Mouse (Mus musculus) stomach, postnatal 0 days (tissue): ENCODE results near the gene Rin2. TPM values are rescaled to one million over a fixed set of nuclear protein-coding genes. Genes with fewer than 3 reads are reported as not detected.
A peak's percentile ranks its signal among the peaks of the same experiment; 100 is the strongest.
"Not testable (repeated sequence)": the region's sequence is repeated elsewhere in the genome, so short reads cannot be mapped to it uniquely, and the experiment has no call there.

ENCODE experiments used
- ATAC-seq: fragments of 200-750 bp; cut with Nextera tagmentation; 2 replicates; pipeline ENCODE4 v1.8.0; 2017; ENCODE audit not compliant: low FRiP score, low TSS enrichment
- DNase-seq: peaks from one replicate; pipeline ENCODE4 v3.0.0-alpha.2; 2016; ENCODE audit warnings: low spot score
- H3K27ac ChIP-seq: fragments of 300-500 bp; sonication (generic); replicated peaks from 2 replicates; pipeline ENCODE4 v1.5.1; 2014; ENCODE audit warnings: mild to moderate bottlenecking, control low read depth
- H3K27me3 ChIP-seq: fragments of 300-500 bp; sonication (generic); 2 replicates; pipeline ENCODE4 v1.6.1; 2014; ENCODE audit warnings: low read length; ENCODE audit not compliant: control insufficient read depth, insufficient read depth
- H3K36me3 ChIP-seq: fragments of 300-500 bp; sonication (generic); 2 replicates; pipeline ENCODE4 v1.6.1; 2014; ENCODE audit warnings: low read length, mixed read lengths; ENCODE audit not compliant: control insufficient read depth, insufficient read depth
- H3K4me1 ChIP-seq: fragments of 300-500 bp; sonication (generic); replicated peaks from 2 replicates; pipeline ENCODE4 v1.6.1; 2014; ENCODE audit warnings: antibody characterized with exemption; ENCODE audit not compliant: control insufficient read depth, insufficient read depth
- H3K4me2 ChIP-seq: fragments of 300-500 bp; sonication (generic); replicated peaks from 2 replicates; pipeline ENCODE4 v1.6.1; 2014; ENCODE audit warnings: low read depth, mild to moderate bottlenecking, control low read depth, moderate library complexity
- H3K4me3 ChIP-seq: fragments of 300-500 bp; sonication (generic); 2 replicates; pipeline ENCODE4 v1.5.1; 2014; ENCODE audit warnings: low read depth, low read length, control low read depth
- H3K9ac ChIP-seq: fragments of 300-500 bp; sonication (generic); 2 replicates; pipeline ENCODE4 v1.6.1; 2014; ENCODE audit warnings: mild to moderate bottlenecking, low read length, control low read depth, mixed read lengths
- H3K9me3 ChIP-seq: fragments of 300-500 bp; sonication (generic); 2 replicates; pipeline ENCODE4 v1.6.1; 2016; ENCODE audit warnings: low read length; ENCODE audit not compliant: control insufficient read depth
- CTCF ChIP-seq: IDR thresholded peaks from 2 replicates; pipeline ENCODE4 v1.5.1; 2016; ENCODE audit warnings: antibody characterized with exemption, low read depth, mild to moderate bottlenecking, moderate library complexity
- EP300 ChIP-seq: optimal IDR thresholded peaks from 2 replicates; pipeline ENCODE3; 2016; ENCODE audit warnings: antibody characterized with exemption
- WGBS: fragments of 180-500 bp; shearing (Covaris S2); extraction: QIAGEN DNeasy Blood & Tissue Kit; methylation state at CpG from one replicate; pipeline ENCODE4 v1.1.7; 2014; 5-methylcytosine and 5-hydroxymethylcytosine counted together
- polyA plus RNA-seq: library from polyadenylated mRNA; unstranded; fragments of >200 nt; fragmentation: Nextera tagmentation; extraction: Ambion mirVana; gene quantifications from 2 replicates; pipeline ENCODE4 v1.2.1, GENCODE M21; 2015

The Rin2 gene
- polyA plus RNA-seq, 1 experiment from 2014 or later: 22.2 TPM

DNA sequence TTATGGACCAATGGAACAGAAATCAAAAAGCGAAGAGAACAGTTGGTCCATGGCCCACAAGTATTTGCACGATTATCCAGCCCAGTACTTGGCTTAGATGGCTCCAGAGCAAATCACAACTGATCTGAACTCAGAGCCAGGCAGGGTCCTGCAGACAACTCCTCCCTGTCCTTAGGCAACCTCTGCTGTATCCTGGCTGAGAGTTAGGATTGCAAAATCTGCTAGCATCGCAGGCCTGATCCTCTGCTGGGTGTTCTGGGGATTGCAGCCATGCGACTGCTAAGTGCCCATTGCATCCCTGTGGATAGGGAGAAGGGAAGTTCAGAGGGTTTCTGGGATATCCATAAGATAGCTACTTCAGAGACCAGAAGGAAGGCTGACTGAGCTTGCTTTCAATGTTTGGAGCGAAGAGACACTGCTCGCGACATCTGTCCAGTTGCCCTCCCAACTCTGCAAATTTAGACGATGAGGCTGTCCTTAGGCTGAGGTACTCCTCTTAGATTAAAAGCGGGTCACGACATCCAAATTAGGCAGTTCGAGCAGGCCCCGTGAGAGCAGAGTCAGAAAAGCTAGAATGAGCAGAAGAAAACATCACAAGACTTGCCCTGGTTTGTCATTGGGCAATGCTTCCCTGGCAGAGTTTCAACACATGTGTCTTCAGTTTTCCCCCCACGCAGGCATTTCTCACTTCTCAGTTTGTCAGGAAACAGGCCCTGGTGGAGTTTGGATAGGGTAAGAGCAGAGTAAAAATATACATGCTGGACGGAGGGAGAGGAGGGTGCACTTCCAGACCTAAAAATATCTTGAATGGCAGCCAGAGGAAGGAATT, 213.1 kb downstream of the Rin2 start:
- H3K4me1 ChIP-seq: peaks cover 2% of the 10 kb centered on the region; the same call in 1 of the 2 replicates
- no peak overlapping the region for H3K4me3 ChIP-seq
- H3K27ac ChIP-seq: peak overlapping the region; percentile 82
- 42% methylated on average over 14 of the region's 14 CpGs for WGBS
- H3K9ac ChIP-seq: no peak overlapping the region
- DNase-seq (peak; percentile 50), ATAC-seq (peak; percentile 70)
- no peaks in the 10 kb centered on the region for H3K9me3 ChIP-seq
- H3K36me3 ChIP-seq: peaks cover 13% of the 10 kb centered on the region
- no peak overlapping the region for H3K4me2 ChIP-seq
- TF ChIP-seq EP300: no peak
- peak; percentile 71 for TF ChIP-seq CTCF
- H3K27me3 ChIP-seq: no peaks in the 10 kb centered on the region

DNA sequence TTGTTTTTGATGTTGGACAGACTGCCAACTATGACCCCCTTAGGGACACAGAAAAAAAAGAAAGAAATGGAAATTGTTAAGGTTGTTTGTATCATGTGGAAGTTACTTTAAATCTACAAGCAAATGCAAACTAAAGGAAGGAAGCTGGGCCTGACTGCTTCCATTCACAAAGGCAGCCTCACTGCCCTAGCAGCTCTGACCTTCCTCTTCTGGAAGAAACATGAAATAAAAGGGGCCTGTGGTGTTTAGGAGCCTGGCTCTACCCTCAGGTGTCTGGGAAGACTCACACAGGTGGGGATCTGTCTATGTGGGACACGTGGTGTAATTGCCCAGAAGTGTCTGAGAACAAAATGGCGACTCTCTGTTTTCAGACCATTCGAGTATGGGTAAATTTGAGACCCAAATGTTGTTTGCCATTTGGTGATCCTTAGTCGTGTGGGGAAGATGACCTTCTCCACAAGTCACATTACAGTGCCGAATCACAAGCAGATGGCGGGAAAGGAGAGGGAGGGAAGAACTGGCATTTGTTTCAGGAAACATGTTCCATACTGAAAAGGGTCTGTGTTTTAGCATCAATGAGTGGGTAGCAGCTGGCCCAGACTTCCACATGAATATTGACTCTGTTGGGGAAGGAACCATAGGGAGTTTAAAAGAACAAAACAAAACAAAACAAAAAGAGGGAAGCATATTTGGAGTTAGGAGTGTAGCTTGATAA, 213.9 kb downstream of the Rin2 start:
- WGBS: 61% methylated on average over 6 of the region's 6 CpGs
- ATAC-seq: no peak
- H3K27ac ChIP-seq: peak overlapping the region; percentile 82

DNA sequence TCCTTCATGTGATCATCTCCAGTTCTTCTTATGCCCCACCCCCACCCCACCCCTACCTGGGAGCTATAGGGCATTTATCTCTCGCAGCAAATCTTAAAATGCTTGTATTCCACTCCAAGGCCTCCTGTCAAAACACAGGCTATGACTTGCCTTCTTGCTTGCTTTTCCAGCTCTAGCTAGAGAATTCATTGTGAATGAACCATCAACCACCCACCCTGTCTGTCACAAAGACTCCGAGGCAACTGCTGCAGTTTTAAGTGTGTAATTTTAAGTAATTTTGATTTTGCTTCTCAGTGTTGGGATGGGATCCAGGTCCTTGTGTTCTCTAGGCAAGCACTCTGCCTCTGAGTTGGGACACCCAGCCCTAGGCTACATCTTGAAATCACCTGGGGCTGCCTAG, 215.6 kb downstream of the Rin2 start:
- Histone ChIP-seq H3K36me3 (peaks cover 10% of the 10 kb centered on the region), H3K4me2 (no peak overlapping the region), H3K9me3 (no peaks in the 10 kb centered on the region), H3K27me3 (no peaks in the 10 kb centered on the region), H3K4me3 (no peak overlapping the region), H3K9ac (no peak overlapping the region), H3K4me1 (0 out of 2 replicates have a peak, but pooled peaks cover 2% of the 10 kb centered on the region), H3K27ac (no peak overlapping the region)
- TF ChIP-seq EP300 (no peak), CTCF (no peak)
- ATAC-seq: no peak
- DNase-seq: no peak
- WGBS: 73% methylated on average over 2 of the region's 2 CpGs

More for the DNA sequence above, 213.9 kb downstream of the Rin2 start:
- Histone ChIP-seq H3K4me2 (no peak overlapping the region), H3K4me1 (peaks cover 2% of the 10 kb centered on the region; the same call in 1 of the 2 replicates), H3K9ac (no peak overlapping the region), H3K4me3 (no peak overlapping the region), H3K27me3 (no peaks in the 10 kb centered on the region), H3K9me3 (no peaks in the 10 kb centered on the region), H3K36me3 (peaks cover 13% of the 10 kb centered on the region)
- TF ChIP-seq EP300 (no peak), CTCF (no peak)
- no peak for DNase-seq

DNA sequence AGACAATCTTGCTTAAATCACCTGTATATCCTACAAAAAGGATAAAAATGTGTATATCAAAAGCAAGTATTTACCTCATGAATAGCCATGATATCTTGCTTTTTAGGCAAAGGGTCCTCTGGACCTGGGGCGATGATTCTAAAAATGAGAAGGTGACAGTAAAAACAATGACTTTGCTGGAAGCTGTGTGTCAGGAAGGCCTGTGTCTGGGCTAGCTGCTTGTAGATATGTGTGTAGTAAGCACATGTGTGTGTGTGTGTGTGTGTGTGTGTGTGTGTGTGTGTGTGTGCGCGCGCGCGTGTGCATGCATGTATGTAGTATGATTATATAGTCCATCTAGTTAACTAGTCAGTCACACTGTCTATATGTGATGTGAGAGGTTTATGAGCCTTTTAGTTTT, 218.7 kb downstream of the Rin2 start:
- 97% methylated on average over 6 of the region's 6 CpGs for WGBS
- TF ChIP-seq CTCF (no peak), EP300 (no peak)
- Histone ChIP-seq H3K4me3 (no peak overlapping the region), H3K4me2 (no peak overlapping the region), H3K27ac (no peak overlapping the region), H3K27me3 (no peaks in the 10 kb centered on the region), H3K9ac (no peak overlapping the region), H3K36me3 (no peaks in the 10 kb centered on the region), H3K9me3 (no peaks in the 10 kb centered on the region), H3K4me1 (no peaks in the 10 kb centered on the region)
- ATAC-seq (no peak), DNase-seq (no peak)

DNA sequence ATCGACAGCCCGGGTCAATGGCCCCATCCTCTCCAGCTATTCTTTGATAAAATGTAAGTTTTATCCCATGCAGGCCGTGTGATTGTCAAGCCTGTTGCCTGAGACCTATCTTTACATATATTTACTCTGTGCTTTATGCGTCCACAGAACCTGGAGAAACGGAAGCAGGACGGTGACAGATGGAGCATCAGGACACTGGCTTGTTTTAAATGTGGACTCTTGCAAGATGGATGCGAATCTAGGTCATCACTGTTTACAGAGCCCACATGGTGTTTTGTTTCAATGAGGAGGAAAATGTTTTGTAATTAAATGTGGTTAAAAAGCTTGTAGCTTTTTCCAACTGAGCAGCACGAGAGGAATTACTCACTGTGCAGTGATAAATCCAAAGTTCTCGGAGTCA, 223.1 kb downstream of the Rin2 start:
- H3K9me3 ChIP-seq: no peaks in the 10 kb centered on the region
- H3K36me3 ChIP-seq: no peaks in the 10 kb centered on the region
- no peak for TF ChIP-seq EP300
- no peak for TF ChIP-seq CTCF
- no peak overlapping the region for H3K27ac ChIP-seq
- no peak overlapping the region for H3K4me2 ChIP-seq
- no peaks in the 10 kb centered on the region for H3K27me3 ChIP-seq
- no peak overlapping the region for H3K9ac ChIP-seq
- WGBS: 50% methylated on average over 9 of the region's 9 CpGs
- H3K4me3 ChIP-seq: no peak overlapping the region
- ATAC-seq (no peak), DNase-seq (no peak)
- H3K4me1 ChIP-seq: no peaks in the 10 kb centered on the region

DNA sequence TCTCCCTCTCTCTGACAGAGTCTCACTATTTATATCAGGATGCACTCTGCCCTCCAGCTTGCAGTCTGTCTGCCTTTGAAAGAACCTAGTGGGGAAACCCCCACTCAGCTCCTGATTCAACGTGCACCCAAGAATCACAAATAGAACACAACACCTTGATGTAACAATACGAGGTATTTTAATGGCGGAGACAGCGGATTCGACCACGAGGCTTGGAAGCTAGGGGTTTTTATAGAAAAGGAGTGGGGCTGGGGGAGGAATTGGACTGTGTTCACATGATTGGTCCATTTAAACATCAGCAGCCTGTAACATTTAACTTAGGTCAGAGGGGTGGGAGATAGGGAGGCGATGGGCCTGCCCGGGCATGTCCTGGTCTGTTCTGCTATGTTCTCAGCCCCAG, 225.3 kb downstream of the Rin2 start:
- not testable (repeated sequence) for H3K27ac ChIP-seq, H3K9ac ChIP-seq, ATAC-seq, H3K36me3 ChIP-seq, H3K4me3 ChIP-seq, H3K9me3 ChIP-seq, H3K27me3 ChIP-seq, DNase-seq, H3K4me2 ChIP-seq, H3K4me1 ChIP-seq
- 64% methylated on average over 7 of the region's 8 CpGs for WGBS
